Mouse (Mus musculus) cerebellum, adult (tissue): ENCODE data around the gene Usp47.

Experiments used
- ATAC-seq: cut with Nextera tagmentation; 2 replicates; pipeline ENCODE4 v1.9.2; 2017; ENCODE audit warnings: mild to moderate bottlenecking, moderate library complexity, mixed read lengths; ENCODE audit not compliant: insufficient number of reproducible peaks, low FRiP score, low TSS enrichment

Usp47 gene

DNA sequence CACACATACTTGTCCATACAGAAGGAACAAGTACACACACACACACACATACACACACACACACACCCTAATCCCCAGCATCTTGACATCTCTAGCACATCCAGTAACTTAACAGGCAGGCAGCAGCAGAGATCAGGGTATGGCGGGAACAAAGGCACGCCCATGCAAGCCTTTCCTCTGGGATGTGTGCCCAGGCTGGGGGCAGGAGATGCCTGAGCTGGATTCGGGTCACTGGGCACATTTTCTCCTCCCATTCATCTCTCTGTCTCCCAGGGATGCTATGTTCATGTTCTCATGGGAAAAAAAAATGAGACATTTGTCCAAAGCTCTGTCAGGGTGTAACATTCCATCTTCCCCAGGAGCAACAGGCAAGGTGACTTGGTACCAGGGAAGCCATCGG lies 120.7 kb downstream of the Usp47 start:
- ATAC-seq = no peak

DNA sequence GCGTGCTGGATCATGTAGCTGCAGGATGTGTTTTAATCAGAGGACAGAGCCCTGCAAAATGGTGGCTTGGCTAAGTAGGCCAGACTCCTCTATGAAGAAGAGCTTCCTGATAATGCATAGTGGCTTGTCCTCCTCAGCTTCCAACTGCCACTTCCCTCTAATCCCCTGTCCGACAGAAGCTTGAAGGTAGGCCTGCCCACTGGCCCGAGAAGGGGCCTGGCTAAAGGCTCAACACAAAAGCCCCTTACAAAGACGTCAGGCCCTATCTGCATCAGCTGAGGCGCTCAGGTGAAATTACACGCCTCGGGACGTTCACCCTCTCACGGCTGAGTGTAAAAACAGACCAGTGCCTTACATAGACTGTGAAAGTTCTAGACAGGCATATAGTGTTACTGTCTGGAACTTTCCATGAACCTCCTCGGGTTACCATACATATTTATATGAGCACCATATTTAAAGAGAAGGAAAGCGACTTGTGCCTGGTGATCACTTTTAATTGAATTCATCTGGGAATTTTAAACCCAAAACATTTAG lies 121.4 kb downstream of the Usp47 start:
- no peak for ATAC-seq

DNA sequence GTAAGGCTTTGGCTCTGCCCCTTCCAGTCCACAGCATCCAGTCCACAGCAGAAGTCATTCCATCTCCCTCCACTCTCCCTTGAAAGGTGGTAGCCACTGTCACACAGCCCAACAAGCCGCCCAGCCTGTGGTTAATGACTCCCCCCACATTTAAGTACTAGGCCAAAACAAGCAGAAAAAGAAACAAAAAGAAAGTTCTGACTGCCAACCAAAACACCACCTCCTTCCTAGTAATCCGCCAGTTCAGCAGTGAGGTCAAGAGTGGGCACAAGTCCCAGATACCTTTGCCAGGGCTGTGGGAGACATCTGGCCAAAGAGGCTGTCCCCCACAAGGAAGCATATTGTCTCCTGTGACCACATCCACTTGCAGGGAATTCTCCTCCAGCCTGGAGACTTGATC lies 124.7 kb downstream of the Usp47 start:
- ATAC-seq = no peak

DNA sequence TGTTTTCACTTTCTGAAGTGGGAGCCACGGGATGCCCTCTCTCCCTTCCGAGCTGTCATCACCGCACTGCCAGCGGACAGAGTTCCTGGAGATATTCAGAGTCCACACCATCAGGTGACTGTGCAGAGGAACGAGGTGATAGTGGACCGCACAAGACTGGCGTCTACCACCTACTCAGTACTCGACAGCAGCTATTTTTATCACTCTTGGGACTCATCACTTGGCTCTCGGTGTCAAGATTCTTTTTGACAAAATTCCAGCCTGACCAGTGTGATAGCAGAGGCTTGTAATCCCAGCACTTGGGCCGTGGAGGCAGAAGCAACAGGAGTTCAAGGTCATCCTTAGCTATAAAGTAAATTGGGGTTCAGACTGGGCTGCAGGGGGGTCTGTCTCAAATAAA lies 125.8 kb downstream of the Usp47 start:
- no peak for ATAC-seq

DNA sequence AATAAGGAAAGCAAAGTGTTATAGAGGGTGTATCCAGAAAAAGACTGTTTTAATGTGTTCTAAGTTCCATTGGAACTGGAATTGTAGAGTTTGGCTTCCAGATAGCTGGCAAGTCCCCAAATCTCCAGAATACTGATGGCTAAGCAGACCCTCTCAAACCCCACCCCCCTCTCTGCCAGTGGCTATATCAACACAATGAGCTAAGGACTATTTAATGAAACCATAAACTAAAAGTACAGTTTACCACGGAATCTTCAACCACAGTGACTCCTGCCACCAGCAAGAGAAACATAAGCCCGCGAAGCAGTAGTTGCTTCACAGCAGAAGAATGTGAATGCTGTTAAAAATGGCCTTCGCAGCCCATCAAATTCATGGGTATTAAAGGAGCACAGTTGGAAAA lies 131.1 kb downstream of the Usp47 start:
- no peak for ATAC-seq

DNA sequence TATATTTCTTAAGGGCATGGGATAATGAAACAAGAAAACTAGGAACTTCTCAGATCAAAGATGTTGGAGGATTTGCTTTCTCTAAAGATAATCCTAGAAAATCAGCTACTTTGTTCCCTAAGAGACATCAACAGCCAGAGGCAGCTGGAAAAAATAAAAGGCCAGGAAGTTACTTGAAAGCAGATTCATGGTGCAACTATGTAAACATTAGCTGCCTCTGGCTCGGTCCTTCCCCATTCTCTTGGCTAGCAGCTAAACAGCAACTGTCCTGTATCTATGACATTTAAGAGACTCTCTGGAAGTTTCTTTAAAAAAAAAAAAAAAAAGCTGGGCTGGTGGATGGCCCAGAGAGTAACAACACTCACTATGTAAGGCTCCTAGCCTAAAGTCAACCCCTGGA lies 131.9 kb downstream of the Usp47 start:
- no peak for ATAC-seq

DNA sequence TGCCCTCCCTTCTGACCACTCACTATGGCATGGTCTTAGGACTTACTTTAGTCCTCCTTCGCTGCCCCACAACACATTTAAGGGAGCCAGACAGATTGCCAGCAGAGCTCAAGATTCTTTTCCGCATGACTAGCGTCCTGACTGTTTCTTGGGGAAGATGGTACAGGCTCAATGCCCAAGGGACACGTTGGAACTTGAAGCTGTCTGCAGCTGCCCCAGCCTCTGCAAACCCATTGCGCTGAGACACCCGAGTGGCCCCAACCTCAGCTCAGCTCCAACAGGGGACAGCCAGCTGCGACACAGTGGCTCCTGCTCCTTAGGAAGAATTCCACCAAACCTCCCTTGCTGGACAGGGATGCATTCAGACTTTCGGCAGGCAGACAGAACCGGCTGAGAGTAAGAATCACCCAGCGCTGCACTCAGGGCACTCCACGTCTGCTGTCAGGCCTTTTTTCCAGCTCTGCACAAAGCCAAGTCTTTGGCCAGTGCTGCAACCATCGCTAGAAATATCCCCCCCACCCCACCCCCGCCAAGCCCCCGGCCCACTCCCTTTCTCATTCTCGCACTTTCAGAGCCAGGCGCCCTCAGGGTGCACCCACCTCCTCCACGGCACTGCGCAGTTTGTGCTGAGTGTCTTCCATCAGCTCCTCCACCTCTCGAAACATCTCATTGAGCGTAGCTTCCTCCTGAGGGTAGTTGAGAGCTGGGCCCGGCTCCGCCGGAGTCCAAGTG lies 134.4 kb downstream of the Usp47 start:
- ATAC-seq = no peak

DNA sequence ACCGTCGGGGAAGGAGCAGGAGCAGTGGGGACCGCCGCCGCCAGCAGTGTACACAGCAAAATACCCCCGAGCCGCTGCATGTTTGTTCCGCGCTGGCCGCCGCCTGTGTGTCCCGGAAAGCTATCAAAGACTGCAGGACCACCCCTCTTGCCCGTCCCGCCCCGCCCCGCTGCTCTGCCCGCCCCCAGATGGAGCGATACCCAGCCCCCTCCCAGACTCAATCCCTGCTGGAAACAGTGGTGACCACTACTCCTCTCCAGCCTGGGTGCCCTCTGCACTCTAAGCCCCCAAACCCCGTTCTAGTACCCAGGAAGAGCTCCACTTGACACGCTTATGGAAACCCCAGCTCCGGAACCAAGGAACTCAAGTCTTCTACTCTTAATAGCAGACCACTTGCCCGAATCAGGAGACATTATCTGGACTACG lies 135.0 kb downstream of the Usp47 start:
- ATAC-seq = no peak

DNA sequence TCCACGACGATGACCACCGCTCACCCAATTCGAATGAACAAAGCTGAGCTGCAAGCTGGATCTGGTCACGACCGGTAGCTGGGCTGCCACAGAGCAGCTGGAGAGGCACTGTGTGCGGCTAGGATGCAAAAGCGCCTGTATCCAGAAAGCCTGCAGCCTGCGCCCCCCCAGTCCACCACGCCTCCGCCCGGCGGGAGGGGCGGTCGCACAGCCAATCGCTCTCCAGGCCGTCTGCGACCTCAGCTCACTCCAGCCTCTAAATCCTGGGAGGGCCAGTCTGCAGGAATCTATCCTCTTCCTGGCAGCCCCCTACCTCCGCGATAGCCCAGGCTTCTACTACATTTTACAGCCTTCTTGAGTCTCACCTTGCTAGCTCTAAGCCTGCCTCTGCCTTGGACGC lies 135.6 kb downstream of the Usp47 start, which contains the start of gene Dkk3:
TSS of gene Dkk3 (minus strand) at position 116 of the 400 bp plus-strand sequence.
- ATAC-seq = no peak

DNA sequence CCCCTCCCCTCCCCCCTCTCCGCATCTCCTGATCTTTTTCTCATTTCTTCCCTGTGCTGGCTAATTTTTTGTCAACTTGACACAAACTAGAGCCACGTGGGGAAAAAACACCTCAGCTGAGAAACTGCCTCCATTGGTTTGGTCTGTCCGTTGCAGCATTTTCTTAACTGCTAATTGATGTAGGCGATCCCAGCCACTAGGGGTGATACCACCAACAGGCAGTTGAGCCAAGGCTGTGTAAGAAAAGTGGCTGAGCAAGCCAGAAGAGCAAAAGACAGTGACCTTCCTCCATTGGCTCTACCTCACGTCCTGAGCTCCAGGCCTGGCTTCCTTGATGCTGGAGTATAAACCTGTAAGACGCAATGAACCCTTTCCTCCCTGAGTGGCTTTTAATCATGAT lies 136.5 kb downstream of the Usp47 start:
- ATAC-seq = no peak
